Mouse (Mus musculus) megakaryocyte, embryonic 14.5 days (primary cell): ENCODE results near the gene Hps4. TPM values are rescaled to one million over a fixed set of nuclear protein-coding genes. Genes with fewer than 3 reads are reported as not detected.

Source experiments
- H3K27me3 ChIP-seq: replicated peaks from 2 replicates; pipeline ENCODE3; 2012; ENCODE audit warnings: inconsistent platforms
- H3K36me3 ChIP-seq: replicated peaks from 2 replicates; pipeline ENCODE3; 2012; ENCODE audit warnings: low read length, inconsistent platforms, mixed read lengths
- H3K4me1 ChIP-seq: 2 replicates; pipeline ENCODE4 v1.6.1; 2012; ENCODE audit warnings: inconsistent platforms
- H3K4me3 ChIP-seq: replicated peaks from 2 replicates; pipeline ENCODE3; 2012; ENCODE audit warnings: moderate library complexity, mild to moderate bottlenecking, inconsistent platforms
- H3K9me3 ChIP-seq: 2 replicates; pipeline ENCODE4 v1.6.1; 2012; ENCODE audit warnings: inconsistent platforms
- FLI1 ChIP-seq: IDR thresholded peaks from 2 replicates; pipeline ENCODE4 v1.6.1; 2012; ENCODE audit warnings: low read length, inconsistent platforms, mixed read lengths
- GATA1 ChIP-seq: IDR thresholded peaks from 3 replicates; pipeline ENCODE4 v1.6.1; 2012; ENCODE audit warnings: mixed read lengths, low read length, inconsistent platforms, borderline replicate concordance
- polyA plus RNA-seq: library from polyadenylated mRNA; stranded (reverse); fragments of >175 nt; gene quantifications from 2 replicates; pipeline ENCODE4 v1.2.3, GENCODE M21; 2012; ENCODE audit warnings: low replicate concordance; ENCODE audit not compliant: insufficient read depth

The Hps4 gene
- 214 and 827 TPM in 2 replicates for polyA plus RNA-seq

- Histone ChIP-seq H3K9me3 (no peaks in the 10 kb centered on the region), H3K4me3 (peak within 1 kb of the TSS; percentile 96), H3K36me3 (peaks cover 74% of the 10 kb centered on the region), H3K27me3 (no peaks in the 10 kb centered on the region), H3K4me1 (peaks cover 76% of the 10 kb centered on the region)
- TF ChIP-seq GATA1: no peak
- no peak for TF ChIP-seq FLI1
These were observed at the start of gene Hps4, which contains the start of gene Srrd for GRCm38 (mm10) chr5:112342463-112343204. Gene Hps4, plus strand, starts transcription at chr5:112343083. Gene Srrd, minus strand, starts transcription at chr5:112343040.

GRCm38 (mm10) chr5:112293800-112294199 lies 49.1 kb upstream of the Hps4 start:
- no peak for TF ChIP-seq FLI1
- TF ChIP-seq GATA1: no peak
- Histone ChIP-seq H3K4me3 (peak overlapping the region; percentile 69), H3K4me1 (peaks cover 100% of the 10 kb centered on the region), H3K27me3 (no peaks in the 10 kb centered on the region), H3K36me3 (peaks cover 95% of the 10 kb centered on the region), H3K9me3 (no peaks in the 10 kb centered on the region)

DNA sequence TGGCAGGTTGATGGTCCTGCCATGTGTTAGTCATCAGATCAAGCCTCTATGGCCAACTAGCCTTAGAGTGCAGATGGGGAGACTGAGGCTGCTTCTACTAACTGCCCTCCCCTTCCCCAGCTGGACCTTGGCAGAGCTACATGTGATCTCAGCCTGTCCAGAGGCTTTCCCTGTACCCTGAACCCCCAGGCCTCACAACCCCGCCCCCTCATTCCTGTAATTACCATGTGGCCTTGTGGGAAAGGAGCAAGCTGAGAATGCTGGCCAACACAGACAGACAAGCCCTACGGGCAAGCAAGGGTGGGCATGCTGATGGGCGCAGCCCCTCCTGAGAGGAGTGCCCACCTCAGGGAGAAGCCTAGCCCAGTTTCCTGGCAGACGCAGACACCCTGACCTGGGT lies 48.2 kb upstream of the Hps4 start:
- H3K4me3 ChIP-seq: peak overlapping the region; percentile 69
- H3K9me3 ChIP-seq: no peaks in the 10 kb centered on the region
- H3K36me3 ChIP-seq: peaks cover 98% of the 10 kb centered on the region
- peaks cover 100% of the 10 kb centered on the region for H3K4me1 ChIP-seq
- no peaks in the 10 kb centered on the region for H3K27me3 ChIP-seq
- no peak for TF ChIP-seq GATA1
- TF ChIP-seq FLI1: no peak

DNA sequence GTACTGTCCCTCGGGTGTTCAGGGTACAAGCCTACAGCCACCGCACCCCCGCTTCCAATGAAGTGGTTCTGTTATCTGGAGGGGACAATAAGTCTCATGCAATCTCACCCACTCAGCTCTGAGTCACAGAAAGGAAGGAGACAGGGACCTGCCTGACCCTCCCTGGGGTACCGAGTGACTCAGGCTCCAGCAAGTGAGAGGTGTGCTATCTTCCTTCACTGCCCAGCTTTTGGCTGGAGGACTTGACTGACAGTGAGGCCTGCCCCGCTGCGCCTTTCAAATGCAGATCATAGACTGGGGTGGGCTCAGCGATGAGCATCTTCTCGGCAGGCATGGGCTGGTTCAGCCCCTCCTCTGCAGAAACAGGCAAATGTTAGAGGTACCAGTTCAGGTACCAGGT lies 47.7 kb upstream of the Hps4 start:
- TF ChIP-seq FLI1 (no peak), GATA1 (no peak)
- H3K4me1 ChIP-seq: peaks cover 100% of the 10 kb centered on the region
- peaks cover 98% of the 10 kb centered on the region for H3K36me3 ChIP-seq

GRCm38 (mm10) chr5:112295564-112295963 lies 47.3 kb upstream of the Hps4 start:
- peaks cover 100% of the 10 kb centered on the region for H3K4me1 ChIP-seq
- H3K36me3 ChIP-seq: peaks cover 98% of the 10 kb centered on the region
- H3K4me3 ChIP-seq: peak overlapping the region; percentile 69
- H3K27me3 ChIP-seq: no peaks in the 10 kb centered on the region
- no peaks in the 10 kb centered on the region for H3K9me3 ChIP-seq
- TF ChIP-seq GATA1 (no peak), FLI1 (no peak)

More for the DNA sequence above, 47.7 kb upstream of the Hps4 start:
- Histone ChIP-seq H3K9me3 (no peaks in the 10 kb centered on the region), H3K27me3 (no peaks in the 10 kb centered on the region), H3K4me3 (peak overlapping the region; percentile 69)

DNA sequence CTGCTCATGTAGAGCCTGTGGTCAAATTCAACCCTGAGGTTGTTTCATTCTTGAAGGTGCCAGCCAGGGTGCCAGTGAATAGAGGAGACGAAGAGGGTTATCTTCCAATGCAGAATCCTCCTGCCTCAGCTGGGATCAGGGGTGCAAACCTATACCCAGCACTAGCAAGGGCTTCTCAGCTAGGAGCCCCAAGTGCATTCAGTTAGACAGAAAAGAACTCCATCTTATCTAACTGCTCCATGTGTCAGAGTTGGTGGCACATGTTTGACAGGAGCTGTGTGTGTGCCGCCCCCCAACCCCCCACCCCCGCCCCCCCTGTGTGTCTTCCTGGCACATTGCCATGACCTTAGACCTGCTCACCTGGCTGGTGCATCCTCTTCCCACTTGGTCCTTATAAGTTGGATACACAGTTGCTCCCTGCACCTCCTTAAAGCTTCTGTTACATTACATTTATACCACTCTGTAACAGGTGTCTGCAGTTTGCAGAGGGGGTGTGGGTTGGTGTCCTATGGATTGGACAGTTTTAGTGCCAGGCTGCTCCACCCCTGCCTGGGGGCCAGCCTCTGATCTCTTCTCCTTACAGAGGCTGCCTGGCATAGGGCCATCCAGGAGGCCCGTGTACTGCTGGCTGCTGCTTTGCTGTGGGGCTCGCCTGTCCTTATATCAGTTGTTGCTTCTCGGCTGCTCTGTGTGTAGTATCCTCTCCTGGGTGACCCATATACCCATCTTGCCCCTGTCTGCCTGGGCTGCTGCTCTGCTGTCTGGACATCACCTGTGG lies 46.3 kb upstream of the Hps4 start:
- TF ChIP-seq GATA1: no peak
- no peak for TF ChIP-seq FLI1
- Histone ChIP-seq H3K4me1 (peaks cover 100% of the 10 kb centered on the region), H3K4me3 (peak overlapping the region; percentile 81), H3K27me3 (no peaks in the 10 kb centered on the region), H3K36me3 (peaks cover 98% of the 10 kb centered on the region), H3K9me3 (no peaks in the 10 kb centered on the region)

GRCm38 (mm10) chr5:112297257-112297656 lies 45.6 kb upstream of the Hps4 start:
- TF ChIP-seq FLI1: no peak
- TF ChIP-seq GATA1: no peak
- Histone ChIP-seq H3K27me3 (no peaks in the 10 kb centered on the region), H3K9me3 (no peaks in the 10 kb centered on the region), H3K4me3 (peak overlapping the region; percentile 88), H3K4me1 (peaks cover 100% of the 10 kb centered on the region), H3K36me3 (peaks cover 98% of the 10 kb centered on the region)

- TF ChIP-seq FLI1 (no peak), GATA1 (no peak)
- peaks cover 100% of the 10 kb centered on the region for H3K4me1 ChIP-seq
- H3K4me3 ChIP-seq: peak overlapping the region; percentile 88
- H3K36me3 ChIP-seq: peaks cover 98% of the 10 kb centered on the region
- H3K9me3 ChIP-seq: no peaks in the 10 kb centered on the region
- no peaks in the 10 kb centered on the region for H3K27me3 ChIP-seq
These were observed 44.5 kb upstream of the Hps4 start for GRCm38 (mm10) chr5:112298226-112298988.

DNA sequence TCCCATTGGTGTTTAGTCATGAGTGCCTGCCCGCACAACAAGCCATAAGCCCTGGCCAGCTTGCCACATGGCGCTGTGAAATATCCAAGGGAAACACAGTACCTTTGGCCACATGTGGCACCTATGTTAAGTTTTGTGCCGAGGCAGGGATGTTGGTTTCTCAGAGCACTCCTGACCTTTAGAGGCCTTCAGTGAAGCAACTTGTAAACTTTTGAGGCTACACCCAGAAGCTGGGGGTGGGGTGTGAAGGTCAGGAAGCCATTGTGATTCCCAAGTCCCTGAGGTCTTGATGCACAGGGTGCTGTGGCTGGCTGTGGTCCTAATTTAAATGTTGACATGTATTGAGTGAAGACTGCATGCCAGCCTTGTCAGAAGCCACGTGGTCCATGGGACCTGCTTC lies 43.5 kb upstream of the Hps4 start:
- peaks cover 98% of the 10 kb centered on the region for H3K36me3 ChIP-seq
- no peaks in the 10 kb centered on the region for H3K9me3 ChIP-seq
- H3K4me1 ChIP-seq: peaks cover 100% of the 10 kb centered on the region
- TF ChIP-seq GATA1 (no peak), FLI1 (no peak)
- H3K27me3 ChIP-seq: no peaks in the 10 kb centered on the region
- peak overlapping the region; percentile 57 for H3K4me3 ChIP-seq
